Mouse (Mus musculus) MEL-GATA-1-ER (cell line): ENCODE measurements at regions not wholly inside any gene's neighbourhood (a gene's known extent, or its start where the extent isn't known, plus 50 kb on each side); places are given as distances from the start of the nearest gene placed in this dataset.

Experiments
- DNase-seq: peaks from one replicate; pipeline ENCODE4 v3.0.0-alpha.2; 2012; ENCODE audit warnings: low read depth; ENCODE audit errors: extremely low read depth

DNA sequence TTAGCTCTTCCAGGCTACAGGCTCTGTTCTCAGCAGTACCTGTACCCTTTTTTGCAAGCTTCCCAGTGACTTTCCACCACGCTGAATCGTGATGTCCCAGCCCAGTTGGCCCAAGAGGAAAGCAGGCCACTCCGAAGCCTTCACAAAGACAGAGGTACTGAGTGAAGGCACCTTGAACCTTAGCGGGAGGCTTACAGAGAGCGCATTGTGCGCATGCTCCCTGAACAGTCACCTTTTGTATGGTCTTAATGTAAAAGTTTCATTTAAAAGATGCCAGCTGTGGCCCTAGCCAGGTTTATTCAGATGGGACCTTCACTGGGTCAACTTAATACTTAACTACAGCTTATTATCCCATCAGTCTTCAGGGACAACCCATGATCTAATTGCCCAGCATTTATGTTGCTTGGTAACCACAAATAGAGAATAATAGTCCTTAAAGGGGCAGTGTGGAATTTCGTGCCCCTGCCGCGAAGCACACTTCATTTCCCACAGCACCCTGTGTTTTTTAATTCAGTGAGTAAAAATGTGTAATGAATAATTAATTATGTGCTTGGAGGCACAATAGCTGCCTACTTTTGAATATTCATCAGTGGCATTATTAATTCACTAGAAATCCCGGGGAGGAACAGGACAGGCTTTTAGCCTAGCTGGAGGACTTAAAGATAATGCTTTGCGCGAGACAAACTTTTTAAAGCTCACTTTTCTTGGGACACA is 111.3 kb upstream of the Vrk1 start:
- no peak for DNase-seq

DNA sequence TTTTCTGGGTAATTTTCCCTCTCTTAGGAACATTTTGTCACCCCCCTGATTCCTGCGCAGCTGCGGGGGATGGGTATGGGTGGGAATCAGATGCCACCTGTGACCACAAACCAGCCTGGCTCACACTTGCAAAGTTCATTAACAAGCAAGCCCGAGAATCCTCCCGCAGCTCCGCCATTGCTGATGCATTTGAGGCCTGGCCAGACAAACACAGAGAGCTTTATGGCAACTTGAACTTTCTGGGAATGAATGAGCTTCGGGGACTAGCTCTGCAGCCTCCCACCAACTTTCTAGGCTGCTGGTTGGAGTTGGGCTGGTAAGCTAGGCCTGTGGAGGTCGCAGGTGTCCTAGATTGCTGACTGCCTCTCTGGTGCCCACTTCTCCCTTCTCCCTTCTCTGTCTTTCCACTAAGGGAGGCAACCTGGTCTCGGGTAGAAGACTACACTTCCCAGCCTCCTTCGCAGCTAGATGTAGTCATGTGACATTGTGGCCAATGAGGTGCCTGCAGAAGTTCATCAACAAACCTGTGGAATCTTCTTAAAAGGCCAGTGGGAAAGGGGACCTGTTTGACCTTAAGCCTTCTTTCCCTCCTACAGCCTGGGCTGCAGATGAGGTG is 110.6 kb upstream of the Vrk1 start:
- DNase-seq: no peak

DNA sequence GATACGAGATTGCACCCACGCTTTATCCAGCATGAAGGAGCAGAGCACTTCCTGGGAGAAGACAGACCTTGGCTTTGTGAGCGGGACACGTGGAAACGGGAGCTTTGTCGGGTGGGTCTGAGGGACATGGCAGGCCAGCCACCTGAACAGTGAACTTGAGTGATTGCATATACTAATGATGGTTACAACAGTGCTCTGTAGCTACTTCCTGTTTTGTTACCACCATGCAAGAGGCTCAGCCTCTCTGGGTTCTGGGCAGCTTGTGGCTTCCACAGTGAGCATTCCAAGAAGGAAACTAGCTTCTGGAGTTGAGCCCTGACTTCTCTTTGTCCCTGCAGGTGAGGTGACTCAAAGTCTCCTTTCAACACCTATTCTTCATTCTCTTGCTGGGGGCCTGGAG is 109.5 kb upstream of the Vrk1 start:
- DNase-seq: no peak

DNA sequence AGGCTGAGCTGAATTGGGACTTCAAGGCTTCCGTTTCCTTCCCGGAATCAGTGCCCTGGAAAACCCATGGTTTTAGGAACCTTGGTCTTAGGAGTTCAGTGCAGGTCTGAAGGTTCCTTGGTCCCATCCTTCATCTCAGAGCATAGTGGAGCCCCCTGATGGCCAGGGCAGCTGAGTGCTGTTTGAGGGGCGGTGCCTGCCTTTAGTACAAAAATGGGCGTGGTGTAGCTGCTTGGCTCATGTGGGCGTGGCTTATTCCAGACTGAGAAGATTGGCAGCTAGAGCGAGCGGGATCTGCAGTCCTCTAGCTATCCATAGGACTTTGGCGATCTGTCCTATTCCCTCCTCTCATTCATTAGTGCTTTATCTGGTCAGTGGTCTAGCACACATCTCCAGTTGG is 107.0 kb upstream of the Vrk1 start:
- no peak for DNase-seq

DNA sequence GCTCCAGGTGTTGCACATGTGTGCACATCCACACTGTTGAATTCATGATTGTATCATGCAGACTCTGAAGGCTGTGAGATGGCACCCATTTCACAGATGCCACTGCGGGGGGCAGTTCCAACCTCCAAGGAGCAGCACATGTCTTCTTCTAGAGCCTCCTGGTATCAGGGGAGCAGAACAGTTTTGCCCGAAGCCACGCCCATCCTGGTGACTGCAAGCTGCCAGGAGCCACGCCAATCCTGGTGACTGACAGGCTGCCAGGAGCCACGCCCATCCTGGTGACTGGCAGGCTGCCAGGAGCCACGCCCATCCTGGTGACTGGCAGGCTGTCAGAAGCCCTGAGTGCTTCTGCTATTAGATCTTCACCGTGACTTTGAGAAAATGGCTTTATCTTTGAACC is 103.4 kb upstream of the Vrk1 start:
- peak; percentile 77 for DNase-seq

DNA sequence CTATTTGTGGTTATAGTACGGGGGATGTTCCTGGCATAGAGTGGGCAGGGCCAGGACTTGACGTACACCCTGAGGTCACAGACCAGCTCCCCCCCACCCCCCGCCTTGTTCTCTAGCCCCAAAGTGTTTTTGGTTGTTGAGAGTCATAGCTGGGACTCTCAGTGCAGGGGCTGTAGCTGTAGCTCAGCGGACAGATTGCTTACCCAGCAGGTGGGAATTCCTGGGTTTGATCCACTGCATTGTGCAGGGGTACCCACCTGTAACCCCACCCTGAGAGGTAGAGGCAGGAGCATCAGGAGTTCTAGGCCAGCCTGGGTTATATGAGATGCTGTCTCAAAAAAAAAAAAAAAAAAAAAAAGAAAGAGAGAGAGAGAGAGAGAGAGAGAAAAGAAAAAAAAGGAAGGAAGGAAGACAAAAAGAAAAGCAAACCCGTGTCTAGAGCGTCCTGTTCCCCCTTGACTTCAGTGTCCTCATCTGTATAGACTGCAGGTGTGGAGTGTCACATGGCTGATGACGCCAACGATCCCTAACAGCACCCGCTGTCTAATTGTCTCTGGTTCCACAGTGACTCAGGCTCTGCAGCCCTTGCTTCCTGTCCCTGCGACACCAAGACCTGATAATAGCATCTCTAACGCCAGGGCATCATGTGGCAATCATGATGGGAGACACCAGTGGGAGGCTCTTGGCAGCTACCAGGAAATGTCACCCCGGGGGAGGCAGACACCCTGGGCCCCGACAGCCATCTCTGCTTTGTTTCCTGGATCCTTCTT is 102.0 kb upstream of the Vrk1 start:
- no peak for DNase-seq

DNA sequence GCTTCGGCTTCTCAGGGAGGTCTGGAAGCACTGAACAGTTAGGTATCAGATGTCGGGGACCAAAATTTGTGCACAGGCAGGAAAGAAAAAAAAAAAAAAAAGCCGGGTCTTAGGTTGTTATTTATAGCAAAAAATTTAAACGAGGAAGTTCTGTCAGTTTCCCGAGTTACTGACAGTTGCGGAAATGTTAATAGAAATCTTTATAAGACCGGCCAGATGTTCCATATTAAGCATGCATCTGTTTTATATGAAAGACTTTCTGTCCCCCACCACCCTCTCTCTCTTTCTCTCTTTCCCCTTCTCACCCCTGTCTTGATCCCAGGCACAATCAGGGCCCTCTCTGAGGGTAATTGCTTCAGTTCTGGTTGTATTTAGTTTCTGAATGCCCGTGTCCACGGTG is 98.5 kb upstream of the Vrk1 start:
- no peak for DNase-seq

DNA sequence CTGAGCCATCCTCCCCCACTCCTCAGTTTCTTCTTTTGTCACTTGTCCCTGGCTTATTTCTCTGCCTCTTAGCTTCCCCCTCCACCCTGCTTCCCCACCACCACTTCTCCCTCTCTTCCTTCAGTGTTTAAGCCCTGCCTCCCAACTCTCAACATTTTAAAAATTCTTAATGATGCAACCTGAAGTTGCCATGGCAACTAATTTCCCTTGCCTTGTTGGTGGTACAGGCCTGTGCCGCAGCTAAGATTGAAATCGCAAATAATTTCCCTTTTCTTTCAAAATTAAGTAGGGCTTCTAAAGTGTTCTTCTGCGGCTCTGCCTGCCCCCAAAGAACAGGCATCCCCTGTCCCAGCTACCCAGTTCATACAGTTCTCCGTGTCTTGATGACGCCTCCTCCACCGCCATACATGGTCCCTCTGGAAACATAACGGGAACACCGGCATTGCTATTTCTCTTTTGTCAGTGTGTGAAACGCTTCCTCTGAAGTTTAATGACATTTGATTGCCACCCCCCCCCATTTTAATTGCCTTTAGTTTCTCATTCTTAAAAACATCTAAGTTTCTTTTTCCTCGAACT is 92.6 kb upstream of the Vrk1 start:
- no peak for DNase-seq

DNA sequence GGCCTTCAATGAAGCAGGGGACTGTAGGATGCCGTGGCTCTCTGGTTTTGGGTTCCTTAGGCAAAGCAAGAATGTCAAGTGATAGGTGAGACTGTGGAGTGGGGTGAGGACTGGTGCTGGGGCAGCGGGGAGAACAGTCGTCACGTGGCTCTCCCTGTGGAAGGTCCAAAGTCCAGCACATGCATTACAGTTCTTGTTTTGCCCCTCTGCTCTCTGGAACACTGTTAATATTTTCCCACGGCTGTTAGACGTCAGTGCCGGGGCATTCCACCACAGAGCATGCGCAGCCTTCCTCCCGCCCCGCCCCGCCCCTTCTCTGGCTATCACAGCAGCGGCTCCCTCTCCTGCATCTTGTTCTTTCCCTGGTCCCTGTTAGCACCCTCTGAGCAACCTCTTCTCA is 91.3 kb upstream of the Vrk1 start:
- DNase-seq: no peak

DNA sequence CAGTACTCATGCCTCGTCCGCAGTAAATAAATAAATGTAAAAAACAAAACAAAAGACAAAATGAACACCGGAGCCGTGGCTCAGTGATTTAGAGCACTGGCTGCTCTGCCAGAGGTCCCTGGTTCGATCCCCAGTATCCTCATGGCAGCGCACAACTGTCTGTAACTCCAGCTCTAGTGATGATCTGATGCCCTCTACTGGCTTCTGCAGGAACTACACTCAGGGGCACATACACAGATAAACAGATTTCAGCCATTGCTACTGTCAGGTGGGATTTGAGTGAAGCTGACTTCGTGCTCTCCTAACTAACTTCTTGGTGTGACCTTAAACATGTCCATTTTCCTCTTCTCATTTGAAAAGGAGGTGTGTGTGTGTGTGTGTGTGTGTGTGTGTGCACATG is 82.8 kb upstream of the Vrk1 start:
- no peak for DNase-seq

DNA sequence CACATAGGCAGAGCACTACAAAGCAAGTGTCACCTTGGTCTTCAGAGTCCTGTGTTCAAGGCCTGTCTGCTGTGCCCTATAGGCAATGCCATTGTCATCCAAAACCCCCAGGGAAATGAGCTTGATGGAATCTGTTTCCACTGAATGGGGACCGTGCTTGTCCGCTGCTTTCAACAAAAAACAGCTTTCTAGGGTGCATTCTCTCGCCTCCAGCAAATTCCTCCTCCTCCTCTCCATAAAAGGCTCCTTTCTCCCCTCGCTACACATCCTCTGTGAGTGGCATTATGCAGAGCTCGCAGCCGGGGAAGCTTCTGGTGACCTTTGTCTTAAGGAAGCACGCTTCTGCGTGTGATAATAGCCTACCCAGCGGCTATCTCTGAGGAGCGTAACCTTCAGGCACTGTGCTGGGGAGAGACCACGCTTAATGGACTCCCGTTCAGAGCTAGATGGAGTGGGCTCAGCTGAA is 80.5 kb upstream of the Vrk1 start:
- no peak for DNase-seq

DNA sequence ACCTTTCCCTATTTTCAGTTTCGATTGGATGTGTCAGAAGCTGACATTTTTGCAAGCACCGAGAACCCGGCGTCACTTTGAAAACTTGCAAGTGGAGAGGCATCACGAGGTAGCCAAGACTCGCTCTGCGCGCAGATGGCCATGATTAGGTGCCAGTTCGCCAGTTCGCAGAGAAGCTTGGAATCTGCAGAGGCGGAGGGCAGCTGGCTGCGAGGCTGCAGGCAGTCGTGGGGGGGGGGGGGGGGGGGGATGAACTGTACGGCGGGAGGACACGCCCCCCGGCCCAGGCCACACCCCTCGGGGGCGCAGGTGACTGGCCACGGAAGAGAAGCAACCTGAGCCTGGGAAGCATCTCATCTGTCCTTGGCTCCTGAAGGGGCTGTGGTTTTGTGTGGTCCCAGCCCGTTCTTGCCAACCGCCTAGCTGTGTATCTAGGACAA is 74.6 kb upstream of the Vrk1 start:
- no peak for DNase-seq

DNA sequence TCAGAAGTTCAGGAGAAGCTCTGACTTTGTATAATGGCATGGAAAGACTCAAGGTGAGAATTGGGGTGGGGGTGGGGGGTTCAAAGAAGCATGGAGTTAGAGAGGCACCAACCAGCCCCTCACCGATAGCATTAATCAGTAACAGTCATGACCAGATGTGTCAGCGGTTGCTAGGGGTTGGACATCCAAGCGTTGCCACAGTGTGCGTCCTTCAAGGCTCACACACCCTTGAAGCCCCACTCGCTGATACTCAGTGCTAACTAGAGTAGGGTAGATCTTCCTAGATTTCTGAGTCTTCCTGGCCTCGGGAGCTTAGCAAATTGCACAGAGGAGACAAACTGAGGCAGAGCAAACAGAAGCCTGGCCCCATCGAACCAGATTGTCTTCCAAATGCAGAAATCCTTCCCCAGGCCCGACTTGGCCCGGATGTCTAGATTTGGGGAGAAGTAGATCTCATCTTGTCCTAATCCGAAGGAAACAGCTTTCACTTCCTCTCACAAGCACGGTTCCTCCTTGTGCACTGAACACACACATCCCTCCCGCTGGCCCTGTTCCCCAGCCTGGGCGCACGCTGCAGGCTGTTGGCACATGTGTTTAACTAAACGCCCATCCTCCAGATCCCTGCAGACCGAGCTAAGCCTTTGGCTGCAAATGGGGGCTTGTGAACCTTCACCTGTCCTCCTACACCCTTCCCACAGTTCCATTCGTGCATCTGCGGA is 73.1 kb upstream of the Vrk1 start:
- peak; percentile 18 for DNase-seq

DNA sequence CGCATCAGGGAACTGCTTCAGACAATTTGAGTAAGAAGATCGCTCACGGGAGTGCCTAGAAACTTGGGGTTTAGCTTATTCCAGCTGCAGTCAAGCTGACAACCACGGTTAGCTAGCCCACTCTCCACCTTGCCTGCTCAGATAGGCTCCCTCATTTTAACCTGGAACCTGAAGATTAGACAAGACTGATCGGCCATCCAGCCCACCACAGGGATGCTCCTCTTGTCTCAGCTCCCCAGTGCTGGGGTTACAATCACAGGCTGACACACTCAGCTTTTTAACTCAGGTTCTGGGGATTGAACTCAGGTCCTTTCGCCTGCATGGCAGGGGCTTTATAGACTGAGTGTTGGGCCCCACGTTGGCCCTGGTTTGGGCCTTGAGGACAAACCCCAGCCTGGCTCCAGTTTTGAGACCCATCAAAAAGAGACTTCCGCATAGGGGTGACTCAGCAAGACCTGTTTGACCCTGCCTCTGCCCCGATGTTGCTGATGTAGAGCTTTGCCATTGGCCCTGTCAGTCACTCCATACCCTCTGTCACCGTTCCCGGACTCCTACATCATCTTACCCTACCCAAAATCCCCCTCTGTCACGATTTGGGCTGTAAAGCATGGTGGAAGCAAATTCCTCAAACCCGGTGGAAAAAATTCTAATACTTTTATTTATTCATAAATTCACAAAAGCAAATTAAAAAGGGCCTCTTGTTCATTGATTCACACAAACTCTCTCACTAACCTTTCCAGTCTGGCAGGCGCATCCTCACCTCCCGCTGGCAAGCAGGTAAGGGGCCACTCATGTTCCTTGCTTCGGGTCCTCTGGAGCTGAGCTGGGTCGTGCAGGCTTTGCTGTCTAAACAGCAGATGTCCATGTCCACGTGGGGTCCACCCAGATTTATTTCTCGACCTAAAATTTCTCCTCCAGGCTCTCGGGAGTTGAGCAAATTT is 67.6 kb upstream of the Vrk1 start:
- DNase-seq: no peak

DNA sequence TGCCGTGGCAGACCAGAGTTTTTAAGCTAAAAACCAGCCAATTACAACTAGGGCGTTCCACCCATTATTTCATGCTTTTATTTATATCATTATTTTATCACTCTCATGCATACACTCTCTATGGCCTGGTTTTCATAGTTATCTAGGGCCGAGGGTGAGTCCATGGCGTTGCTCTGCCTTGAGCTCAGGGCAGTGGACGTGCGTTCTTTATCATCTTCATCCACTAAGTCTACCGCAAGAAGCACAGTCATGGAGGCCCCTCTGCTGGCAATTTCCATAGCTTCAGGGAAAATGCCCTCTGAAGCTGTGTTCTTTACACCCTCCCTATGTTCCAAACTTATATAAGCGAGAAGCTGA is 67.0 kb upstream of the Vrk1 start:
- DNase-seq: no peak

DNA sequence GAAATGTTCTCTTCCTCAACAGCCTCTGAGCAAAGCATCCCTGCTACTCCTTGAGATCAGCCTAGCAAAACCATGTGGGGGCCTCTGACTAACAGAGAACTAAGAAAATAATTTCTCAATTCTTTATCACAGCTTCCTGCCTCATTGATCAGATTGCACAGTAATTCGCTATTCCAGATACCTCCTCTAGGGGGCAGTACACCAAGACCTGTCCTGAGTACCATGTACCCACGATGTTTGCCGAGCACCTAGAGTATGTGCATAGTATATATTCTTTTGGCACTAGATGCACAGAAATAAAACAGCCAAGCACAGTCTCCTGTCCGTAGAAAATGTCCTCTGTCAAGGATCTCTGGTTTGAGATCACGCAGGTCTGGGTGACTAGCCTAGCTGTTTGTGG is 62.7 kb upstream of the Vrk1 start:
- no peak for DNase-seq

DNA sequence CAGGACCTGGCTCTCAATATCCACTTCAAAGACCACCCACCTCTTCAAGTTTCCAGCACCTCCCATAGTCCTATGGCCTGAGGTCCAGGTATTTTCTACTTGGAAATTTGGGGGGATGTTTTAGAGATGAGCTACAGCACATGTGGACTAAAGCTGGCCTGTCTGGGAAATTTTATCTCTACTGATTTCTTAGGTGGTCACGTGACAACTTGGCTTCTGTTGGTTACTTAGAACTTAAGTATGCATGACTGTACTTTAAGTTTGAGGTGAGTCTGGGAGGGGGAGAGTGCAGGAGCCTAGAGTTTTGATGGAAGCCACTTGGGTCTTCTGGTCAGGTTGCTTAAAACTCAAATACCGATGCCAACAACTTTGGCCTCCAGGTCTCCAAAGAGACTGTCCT is 61.7 kb upstream of the Vrk1 start:
- no peak for DNase-seq

DNA sequence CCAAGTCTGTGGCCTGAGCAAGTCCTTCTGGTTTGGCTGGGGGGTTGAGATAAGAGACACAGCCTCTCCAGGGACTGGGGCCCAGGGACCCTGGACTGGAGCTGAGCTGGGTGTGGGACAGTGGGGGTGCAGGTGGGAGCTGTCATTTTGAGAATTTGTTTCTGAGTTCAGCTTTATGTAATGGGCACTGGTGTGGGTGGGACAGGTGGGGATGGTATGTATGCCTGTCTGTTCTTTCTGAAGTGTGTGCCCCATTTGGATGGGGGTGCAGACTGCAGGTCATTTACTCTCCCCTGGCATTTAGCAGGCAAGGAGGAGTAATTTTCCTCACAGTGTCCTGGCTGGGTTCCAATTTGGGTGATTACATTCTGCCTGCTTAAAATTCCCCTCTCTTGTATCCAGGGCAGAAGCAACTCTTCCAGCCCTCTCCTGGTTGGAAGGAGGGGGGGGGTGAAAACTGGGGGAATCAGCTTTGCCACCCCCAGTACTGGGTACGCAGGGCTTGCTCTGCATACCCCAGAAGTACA is 54.2 kb upstream of the Vrk1 start:
- DNase-seq: no peak

DNA sequence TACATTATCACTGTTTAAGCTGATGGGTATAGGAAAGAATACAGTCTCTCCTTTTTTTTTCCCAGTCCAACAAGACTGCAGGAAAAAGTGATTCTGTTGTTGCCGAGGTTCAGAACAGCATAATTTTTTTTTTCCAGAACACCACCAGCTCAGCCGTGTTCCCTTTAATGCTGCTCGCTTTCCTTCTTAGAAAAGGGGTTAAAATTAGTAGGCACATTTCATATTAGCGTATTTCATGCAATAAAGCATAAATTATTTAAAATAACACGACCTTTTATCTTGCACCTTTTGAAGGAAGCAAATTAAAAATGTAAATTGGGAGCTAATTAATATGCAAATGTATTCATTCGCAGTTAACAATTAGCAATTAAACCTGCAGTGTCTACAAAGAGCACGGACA is 50.3 kb upstream of the Vrk1 start:
- DNase-seq: no peak
